Mouse (Mus musculus): ENCODE data around the gene Map3k7cl.

Gene Map3k7cl

DNA sequence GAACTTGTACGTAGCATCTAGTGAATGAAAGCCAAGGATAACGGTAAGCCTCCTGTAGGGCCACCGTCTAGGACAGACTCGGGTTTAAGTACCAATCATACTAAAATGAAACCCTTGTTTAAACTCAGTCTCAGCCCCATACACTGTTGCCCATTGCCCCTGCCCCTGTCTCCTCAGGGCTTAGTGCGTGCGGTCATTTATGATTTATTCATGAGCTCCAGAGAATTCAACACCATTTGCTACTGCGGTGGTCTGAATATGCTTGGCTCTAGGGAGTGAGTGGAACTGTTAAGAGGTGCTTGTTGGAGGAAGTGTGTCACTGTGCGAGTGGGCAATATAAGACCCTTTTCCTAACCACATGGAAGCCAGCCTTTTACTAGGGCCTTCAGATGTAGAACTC, 34.7 kb downstream of the Map3k7cl start:
- no peak for DNase-seq (ENCODE audit: low spot score)

DNA sequence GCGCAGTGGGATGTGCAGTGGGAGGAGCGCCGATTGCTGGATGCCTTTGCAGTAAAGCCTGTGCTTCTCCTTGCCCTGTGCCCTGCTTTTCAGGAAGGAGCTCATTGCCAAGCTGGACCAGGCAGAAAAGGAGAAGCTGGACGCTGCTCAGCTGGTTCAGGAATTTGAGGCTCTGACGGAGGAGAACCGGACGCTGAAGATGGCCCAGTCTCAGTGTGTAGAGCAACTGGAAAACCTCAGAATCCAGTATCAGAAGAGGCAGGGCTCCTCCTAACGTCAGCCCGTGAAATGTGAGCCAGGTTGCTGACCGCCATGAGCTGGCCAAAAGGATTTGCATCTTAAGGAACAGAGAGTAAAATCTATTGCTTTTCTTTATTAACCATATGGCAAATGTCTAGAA, 41.0 kb downstream of the Map3k7cl start:
- DNase-seq (ENCODE audit: low spot score): no peak

DNA sequence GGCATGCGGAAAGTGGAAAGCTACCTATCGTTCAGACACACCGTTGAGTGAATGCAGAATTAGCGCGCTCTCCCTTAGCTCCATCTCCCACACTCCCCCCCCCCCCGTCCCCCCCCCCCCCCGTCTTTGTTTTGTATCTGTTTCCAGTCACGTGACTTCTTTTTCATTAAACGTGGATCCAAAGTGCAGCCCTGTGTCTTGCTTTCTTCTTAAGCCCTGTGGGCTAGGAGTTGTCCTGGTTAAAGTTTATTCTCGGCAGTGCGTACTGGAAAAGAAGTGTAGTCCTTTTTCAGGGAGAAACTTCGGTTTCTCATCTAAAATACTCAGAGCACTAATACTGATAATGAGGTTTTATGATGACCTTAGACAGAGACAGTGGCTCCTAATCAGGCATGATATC, 42.0 kb downstream of the Map3k7cl start:
- DNase-seq (ENCODE audit: low spot score): no peak

DNA sequence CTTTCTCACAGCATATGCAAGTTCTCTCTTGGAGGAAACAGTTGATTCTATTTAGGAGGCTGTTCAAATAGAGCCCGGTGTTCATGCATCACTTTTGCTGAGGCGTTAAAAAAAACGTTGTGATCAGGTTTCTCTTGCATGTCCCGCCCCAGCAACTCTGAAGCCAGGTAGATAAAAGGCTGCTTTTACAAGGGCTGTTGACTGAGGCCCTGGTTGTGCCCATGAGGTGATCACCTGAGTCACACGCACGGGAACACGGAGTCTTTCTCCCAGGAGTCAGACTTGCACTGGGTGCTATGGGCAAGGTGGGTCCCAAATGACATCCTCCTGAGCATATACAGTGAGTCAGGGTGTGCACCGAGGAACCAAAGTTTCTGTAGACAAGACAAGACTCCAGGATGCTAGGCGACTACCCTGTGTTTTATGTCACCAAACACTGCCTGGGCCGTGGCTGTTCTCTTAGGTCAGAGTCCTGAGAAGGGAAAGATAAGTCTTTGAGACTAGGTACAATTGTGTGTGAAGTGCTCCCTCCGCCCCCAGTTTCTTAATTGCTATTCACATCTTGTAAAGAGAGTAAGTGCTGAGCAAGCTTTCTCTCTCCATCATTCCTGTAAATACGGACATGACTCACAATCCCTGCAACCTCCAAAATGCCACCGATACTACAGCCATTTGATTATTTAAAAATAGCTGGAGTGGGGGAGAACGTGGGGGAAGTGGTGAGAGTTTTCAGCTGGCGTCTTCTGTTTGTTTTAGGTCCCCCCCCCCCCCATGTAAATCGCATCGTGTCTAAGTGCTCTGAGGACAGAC, 49.8 kb downstream of the Map3k7cl start:
- DNase-seq (ENCODE audit: low spot score): no peak

DNA sequence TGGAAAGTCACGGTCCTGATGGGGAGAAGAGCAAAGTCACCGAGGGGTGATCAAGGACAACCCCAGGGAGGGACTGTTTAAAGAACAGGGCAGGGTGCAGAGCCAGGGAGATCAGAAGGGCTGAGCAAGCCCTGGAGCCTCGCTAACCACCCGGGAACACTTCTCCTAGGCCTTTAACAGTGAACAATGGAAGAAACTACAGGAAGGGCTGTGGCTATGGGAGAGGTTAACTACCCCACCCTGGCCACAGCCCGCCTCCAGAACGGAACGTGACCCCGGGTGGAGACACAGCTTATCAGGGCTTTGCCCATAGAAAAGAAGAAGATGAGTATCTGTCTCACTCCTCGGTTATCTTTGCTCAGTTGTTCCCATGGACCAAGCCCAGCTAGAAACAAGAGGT, 50.9 kb downstream of the Map3k7cl start:
- DNase-seq (ENCODE audit: low spot score): no peak

DNA sequence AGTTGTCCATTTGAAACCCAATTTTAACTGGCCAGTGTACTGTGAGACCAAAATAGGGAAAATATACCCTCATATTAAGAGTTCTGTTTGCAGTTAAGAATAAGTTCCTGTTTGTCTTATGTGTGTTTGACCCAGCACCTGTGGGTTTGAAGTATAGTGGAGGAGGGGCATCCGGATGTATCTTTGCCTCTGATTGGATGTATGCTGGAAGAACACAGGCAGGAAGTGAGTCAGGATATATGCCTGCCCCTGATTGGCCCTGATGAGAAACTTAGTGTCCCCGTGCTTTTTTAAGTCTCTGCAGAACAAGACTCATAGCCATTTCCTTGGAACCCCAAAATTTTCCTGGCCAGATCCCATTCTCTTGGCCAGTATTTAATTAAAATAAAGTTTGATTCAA, 51.8 kb downstream of the Map3k7cl start:
- no peak for DNase-seq (ENCODE audit: low spot score)

DNA sequence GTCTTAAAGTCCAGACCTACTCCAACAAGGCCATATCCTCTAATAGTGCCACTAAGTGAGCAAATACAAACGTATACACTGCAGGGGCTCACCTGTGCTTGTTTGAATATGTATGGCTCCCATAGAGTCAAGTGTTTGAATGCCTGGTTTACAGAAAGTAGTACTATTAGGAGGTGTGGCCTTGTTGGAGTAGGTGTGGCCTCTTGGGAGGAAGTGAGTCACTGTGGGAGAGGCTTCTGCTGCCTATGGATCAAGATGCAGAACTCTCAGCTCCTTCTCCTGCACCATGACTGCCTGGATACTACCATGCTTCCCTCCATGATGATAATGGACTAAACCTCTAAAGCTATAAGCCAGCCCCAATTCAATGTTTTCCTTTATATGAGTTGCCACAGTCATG, 54.3 kb downstream of the Map3k7cl start:
- DNase-seq (ENCODE audit: low spot score): no peak

DNA sequence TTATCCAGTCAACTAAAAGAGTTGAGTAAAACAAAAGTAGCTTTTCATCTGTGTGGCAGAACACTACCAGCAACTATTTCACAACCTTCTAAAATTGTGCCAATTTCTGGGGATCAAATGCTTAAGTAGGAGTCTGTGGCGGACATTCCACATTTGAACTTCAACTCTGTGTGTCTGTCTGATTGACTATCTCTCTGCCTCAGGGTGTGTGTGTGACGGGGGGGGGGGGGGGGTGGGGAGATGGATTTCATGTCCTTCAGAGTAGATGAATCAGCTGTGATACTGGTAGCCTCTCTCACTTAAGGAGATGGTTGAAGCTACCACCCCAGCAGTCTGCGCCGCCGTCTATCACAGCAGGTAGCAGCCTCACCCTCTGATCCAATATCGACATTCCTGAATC, 54.8 kb downstream of the Map3k7cl start:
- no peak for DNase-seq (ENCODE audit: low spot score)

DNA sequence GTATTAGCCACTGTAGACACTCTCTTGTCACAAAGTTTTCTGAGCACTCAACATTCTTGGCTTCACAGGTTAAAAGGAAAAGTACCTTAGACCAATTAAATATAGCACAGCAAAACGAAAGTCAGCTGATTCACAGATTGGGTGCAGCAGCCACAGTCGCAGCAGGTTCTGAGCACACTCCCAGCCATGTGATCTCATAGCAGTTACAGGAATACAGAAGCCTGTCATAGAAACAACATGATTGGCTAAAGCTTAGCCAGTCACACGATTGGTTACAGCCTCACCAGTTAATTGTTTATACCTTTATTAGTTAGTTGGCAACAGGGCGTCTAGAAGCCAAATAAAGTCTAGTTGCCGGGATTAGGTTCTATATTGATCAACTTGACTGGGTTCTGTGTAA, 57.0 kb downstream of the Map3k7cl start:
- DNase-seq (ENCODE audit: low spot score): no peak

DNA sequence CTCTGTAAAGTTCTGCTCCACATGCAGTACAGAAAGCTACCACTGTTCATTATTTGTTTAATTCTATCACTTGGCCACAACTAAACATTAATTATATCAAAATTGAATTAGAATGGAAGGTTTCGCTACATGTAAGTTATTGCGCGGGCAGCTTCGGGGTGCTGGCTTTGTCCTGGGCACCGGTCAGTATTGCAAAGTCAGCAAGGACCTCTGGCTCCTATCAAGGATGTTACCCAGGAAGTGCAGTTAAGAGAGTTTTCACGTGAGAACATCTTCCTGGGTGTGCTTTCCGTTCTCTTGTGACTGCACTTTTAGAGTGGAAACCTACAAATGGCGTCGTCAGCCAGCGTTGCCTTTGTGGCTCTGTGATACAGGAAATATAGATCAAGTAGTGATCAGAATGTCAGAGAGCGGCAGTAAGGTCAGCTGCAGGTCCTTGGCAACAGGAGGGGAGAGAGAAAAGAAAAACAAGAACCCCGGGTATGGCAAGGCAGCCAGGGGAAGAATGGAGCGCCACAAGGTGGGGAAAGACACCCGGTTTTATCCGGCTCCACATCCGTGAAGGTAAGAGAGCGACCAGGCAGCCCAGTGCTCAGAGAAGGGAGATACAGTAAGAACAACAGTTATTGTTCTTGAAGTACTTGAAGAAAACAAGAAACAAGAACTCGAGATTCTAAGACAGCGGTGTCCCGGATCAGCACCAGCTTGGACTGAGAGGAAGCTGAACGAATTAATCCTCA, 57.6 kb downstream of the Map3k7cl start:
- DNase-seq (ENCODE audit: low spot score): no peak

DNA sequence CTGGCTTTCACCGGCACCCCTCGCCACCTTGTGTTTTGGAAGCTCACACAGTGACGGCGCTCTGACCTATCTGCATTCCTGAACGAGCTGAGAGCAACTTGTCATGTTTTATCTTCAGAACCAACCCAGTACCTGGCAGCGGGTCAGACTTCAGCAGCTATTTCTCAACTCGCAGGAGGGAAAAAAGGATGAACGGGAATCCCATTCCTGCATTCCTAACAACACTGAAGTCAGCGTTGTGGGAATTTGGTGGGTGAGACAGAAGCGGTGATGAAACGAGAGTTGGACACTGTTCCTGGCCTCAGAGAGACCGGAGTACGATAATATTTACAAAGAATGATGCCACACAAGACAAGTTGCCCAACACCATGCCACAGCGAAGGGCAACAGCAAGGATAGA, 58.3 kb downstream of the Map3k7cl start:
- no peak for DNase-seq (ENCODE audit: low spot score)

DNA sequence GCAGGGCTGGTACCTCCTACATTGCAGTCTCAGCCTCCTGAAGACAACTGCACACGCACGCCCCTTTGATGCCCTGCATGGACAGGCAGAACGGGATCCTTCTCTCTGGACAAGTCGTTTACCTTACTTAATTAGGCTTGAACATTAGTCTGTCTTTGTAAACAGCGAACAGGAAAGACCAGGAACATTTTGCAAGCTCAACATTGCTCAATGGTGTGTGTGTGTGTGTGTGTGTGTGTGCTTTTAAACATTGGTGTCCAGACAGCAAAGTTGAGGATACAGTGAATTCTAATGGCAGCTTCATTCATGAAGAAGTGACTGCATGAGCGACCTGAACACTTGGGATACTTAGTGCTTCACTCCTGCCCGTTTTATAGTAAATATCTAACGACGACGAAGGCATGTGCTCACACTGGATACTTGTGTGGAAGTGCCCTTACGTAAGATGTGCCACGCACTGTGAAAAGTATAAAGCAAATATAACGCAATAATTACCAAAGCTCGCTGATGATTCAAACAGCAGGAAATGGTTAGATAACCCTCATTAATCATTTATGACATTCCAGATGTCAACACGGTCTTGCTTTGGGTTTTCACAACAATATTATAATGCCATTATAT, 59.2 kb downstream of the Map3k7cl start:
- no peak for DNase-seq (ENCODE audit: low spot score)

DNA sequence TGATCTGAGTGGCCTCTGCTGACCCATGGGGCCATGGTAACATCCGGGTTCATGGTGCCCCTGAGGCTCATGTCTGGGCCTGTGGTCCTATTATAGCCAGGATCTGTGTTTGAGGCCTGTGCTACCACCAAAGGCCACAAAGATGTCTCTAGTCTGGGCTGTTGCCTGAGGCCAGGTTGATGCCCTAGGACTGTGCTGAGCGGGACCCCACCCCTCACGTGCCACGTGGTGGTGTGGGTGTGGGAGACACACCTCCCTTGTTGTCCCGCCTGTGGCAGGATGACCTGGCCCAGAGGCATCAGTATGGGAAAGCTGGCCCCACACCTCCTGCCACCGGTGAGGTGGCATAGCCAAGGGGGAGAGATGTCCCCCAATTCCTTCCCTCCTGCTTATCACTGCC, 64.2 kb downstream of the Map3k7cl start:
- no peak for DNase-seq (ENCODE audit: low spot score)

DNA sequence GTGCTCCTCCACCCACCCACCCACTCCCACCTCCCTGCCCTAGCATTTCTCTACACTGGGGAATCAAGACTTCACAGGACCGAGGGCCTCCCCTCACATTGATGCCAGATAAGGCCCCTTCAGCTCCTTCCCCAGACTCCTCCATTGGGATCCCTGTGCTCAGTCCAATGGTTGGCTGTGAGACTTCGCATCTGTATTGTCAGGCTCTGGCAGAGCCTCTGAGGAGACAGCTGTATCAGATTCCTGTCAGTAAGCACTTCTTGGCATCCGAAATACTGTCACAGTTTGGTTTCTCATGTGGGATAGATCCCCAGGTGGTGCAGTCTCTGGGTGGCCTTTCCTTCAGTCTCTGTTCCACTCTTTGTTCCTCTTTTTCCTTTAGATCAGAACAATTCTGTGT, 68.1 kb downstream of the Map3k7cl start:
- no peak for DNase-seq (ENCODE audit: low spot score)

DNA sequence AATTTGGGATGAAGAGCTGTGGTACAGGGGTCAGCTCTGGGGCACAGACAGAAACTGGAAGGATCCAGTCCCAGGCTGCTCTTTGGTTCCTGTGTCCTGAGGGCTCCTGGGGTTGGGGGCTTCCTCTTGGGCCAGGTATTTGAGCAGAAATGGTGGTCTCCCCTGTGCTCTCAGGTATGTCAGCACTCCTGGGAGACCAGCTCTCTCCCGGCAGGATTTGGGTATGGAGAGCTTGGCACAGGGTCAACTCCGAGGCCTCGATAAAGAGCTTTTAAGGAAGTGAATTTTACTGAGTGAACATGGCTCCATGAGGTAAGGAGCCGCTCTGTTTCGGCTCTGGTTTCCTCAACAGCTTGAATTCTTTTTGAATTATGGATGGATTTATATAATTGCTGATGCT, 70.8 kb downstream of the Map3k7cl start:
- no peak for DNase-seq (ENCODE audit: low spot score)

DNA sequence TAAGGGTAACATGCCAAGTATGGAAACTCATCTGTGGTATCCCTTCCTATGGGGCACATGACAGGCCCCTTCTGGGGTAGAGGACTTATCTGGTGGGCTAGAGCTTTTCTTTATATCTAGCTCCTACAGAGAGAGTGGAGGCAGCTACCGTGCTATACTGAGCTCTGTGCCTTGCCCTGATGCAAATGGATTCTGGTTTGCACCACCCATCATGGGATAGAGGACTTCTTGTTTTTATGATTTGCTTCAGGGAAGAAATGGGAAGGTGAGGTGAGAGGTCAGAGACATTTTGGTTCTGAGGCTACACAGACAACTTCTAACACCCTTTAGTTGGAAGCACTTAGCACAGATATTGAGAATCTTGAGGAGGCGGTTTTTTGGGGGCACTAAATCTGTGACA, 71.8 kb downstream of the Map3k7cl start:
- DNase-seq (ENCODE audit: low spot score): no peak

DNA sequence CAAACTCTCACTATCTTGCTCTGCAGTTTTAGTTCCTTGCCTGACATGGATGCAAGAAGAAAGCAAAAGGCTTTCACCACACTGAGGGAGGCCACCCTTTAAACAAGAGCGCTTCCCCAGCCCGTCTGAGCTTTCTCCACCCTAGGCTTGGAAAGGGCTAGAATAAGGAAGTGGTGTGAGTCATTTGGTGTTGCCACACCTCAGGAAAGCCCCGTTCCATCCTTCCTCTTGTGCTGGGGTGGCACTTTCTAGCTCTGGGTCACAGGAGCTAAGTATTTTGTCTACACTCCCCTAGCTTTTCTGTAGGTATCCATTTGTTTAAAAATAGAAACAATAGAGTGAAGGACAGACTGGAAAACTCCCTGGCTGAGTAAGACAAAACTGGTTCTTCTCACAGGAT, 72.2 kb downstream of the Map3k7cl start:
- no peak for DNase-seq (ENCODE audit: low spot score)

DNA sequence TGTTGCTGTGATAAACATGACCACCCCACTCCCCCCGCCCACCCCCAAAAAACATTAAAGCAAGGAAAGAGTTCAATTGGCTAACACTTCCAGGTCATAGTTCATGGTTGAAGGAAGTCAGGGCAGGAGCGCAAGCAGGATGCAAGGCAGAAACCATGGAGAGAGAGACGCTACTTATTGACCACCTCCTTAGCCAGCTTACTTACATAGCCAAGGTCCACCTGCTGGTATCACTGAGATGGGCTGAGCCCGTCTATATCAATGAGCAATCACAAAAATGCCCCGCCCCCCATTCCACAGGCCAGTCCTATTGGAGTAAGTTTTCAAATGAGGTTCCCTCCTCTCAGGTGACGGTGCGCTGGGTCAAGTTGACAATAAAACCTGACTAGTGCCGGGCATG, 72.7 kb downstream of the Map3k7cl start:
- DNase-seq (ENCODE audit: low spot score): no peak

DNA sequence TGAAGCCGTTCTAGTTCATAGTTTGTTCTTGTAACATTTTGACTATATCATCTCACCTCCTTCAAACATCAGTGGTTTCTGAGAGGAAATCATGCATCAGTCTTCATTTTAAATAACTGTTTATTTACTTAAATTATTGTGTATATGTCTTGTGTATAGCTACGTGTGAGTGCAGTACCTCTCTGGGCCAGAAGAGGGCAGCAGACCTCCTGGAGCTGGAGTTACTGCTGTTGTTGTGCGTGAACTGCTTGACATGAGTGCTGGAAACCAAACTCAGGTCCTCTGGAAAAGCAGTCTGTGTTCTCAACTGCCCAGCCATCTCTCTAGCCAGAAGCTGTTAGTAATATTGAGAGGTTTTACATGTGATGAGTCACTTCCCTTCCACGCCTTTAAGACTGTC, 73.6 kb downstream of the Map3k7cl start:
- DNase-seq (ENCODE audit: low spot score): no peak

DNA sequence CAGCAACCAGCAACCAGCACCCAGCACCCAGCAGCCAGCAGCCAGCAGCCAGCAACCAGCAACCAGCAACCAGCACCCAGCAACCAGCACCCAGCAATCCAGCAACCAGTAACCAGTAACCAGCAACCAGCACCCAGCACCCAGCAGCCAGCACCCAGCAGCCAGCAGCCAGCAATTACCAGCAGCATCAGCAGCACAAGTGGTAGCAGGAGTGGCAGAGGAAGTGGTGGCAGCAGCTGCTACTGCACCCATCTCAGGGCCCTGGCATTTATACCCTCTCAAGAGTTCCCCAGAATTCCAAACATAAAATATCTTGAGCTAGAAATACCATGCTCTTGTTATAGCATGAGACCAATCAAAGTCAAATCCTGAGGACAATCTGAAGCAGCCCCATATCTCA, 81.6 kb downstream of the Map3k7cl start:
- no peak for DNase-seq (ENCODE audit: low spot score)

DNA sequence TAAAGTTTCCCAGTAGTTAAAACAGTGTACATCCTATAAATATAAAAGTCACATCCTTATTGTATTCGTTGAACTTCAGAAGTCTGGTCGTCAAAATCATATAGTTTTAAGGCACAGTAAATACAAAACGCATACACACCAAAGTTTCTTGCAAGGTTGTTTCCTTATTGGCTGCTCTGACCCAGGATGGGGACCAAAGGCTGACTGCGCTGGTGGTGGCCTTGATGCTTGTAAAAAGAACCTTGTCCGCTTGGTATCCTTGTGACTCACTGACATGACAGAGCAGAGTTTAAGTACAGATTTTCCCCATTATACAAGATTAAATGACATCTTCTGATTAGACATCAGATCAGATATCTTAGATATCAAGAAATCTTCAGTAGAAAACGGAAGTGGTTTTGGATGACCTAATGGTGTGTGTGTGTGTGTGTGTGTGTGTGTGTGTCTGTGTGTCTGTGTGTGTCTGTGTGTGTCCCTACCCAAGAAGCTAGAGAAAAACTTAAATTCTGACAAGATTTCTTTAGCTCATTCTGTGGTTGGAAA, 82.2 kb downstream of the Map3k7cl start:
- DNase-seq (ENCODE audit: low spot score): no peak

DNA sequence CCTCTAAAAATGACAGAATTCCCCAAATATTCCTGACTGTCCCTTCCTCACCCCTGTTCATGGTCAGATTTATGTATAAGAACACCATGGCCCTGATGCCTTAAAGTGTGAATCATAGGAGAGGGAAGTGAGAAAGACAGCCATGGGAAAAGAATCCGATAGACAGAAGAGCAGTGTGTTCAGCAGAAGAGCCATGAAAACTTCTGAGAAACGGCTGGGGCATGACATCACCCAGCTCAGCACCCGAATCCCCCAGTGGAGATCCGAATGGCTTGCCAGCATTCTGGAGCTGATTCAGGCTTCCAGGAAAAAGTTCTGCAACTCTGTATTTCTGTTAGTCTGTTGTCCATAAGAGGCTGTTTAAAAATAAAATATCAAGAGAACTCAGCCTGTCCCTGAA, 82.7 kb downstream of the Map3k7cl start:
- peak; percentile 28 for DNase-seq (ENCODE audit: low spot score)

DNA sequence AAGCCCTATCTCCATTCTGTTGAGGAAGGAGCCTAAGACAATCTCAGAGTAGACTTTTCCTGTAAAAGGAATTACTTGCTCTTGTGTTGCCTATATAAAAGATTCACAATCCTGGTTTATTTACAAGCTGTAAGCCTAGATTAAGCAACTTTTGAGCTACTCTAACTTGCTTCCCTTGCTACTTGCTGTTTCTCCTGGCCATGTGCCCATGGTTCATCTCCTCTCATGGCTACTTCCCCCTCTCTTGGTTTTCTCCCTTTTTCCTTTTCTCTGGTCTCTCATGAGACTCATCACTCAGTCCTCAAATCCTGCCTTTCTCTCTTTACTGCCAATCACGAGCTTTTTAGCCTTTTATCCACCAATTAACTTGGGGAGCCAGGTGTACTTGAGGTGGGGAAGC, 85.0 kb downstream of the Map3k7cl start:
- no peak for DNase-seq (ENCODE audit: low spot score)
